Mouse (Mus musculus): ENCODE measurements around the gene Ccl9. TPM values are rescaled to one million over a fixed set of nuclear protein-coding genes. Genes with fewer than 3 reads are reported as not detected.
A peak's percentile ranks its signal among the peaks of the same experiment; 100 is the strongest.

Ccl9 gene
- total and polyA plus RNA-seq, 3 experiments = 4.3 to 13.7 (median 12.6) TPM

DNA sequence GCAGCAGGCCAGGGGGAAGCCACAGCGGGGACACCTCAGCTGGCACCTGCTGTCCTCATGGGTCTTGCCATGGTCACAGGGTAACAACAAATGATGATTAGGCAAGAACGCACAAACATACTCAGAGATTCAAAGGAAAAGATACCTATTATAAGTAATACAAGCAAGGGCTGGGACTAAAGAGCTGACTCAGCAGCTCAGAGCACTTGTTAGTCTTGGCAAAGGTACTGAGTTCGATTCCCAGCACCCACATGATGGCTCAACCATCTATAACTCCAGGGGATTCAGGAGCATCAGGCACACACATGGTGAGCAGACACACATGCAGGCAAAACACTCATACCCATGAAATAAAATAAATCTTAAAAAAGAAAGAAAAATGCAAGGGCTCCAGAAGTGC is 37.0 kb downstream of the Ccl9 start:
- no peak for DNase-seq
- Histone ChIP-seq H3K4me3 (no peak overlapping the region), H3K9ac (ENCODE audit: low read depth, low read length) (no peak overlapping the region), H3K36me3 (ENCODE audit: control insufficient read depth, insufficient read depth, low read length) (no peaks in the 10 kb centered on the region), H3K27ac (no peak overlapping the region), H3K79me2 (replicated peaks; ENCODE audit: control insufficient read depth, insufficient read depth, low read length) (no peaks in the 10 kb centered on the region), H3K27me3 (ENCODE audit: control insufficient read depth, insufficient read depth, low read length) (no peaks in the 10 kb centered on the region), H3K4me1 (ENCODE audit: control insufficient read depth, insufficient read depth, low read length) (no peaks in the 10 kb centered on the region)
- intact Hi-C loops (cut with DNase I) = no loop called here
- TF ChIP-seq POLR2A (IDR thresholded peaks at IDR 0.05; ENCODE audit: insufficient read depth, low read depth, low read length) = no peak
- no peak for TF ChIP-seq EP300 (IDR thresholded peaks at IDR 0.05; ENCODE audit: insufficient read depth, low read depth, low read length)
- TF ChIP-seq CTCF (IDR thresholded peaks at IDR 0.05) = no peak
- 85% methylated on average over 3 of the region's 3 CpGs for WGBS

DNA sequence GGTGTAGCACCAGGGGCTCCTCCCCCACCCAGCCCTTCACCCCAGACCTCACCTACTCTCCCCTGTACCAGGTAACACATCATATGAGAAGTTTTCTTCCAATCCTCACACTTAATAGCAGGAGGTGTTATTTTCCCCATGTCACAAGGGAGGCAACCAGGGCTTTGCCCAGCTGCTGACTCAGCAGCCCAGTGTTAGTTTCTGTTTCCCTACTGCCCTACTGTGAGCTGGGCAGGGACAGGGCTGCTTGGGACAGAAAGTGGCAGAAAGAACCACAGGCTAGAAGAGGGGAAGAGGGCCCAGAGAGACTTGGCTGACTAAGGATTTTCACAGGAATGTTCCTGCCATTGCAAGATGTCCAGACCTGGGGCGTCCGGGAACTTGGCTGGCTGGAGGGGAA is 37.5 kb downstream of the Ccl9 start:
- TF ChIP-seq CTCF (IDR thresholded peaks at IDR 0.05) (no peak), POLR2A (IDR thresholded peaks at IDR 0.05; ENCODE audit: insufficient read depth, low read depth, low read length) (no peak)
- H3K4me1 ChIP-seq (ENCODE audit: control insufficient read depth, insufficient read depth, low read length) = no peaks in the 10 kb centered on the region
- H3K4me3 ChIP-seq = no peak overlapping the region
- H3K36me3 ChIP-seq (ENCODE audit: control insufficient read depth, insufficient read depth, low read length) = no peaks in the 10 kb centered on the region
- no peak overlapping the region for H3K9ac ChIP-seq (ENCODE audit: low read depth, low read length)
- no peaks in the 10 kb centered on the region for H3K79me2 ChIP-seq (replicated peaks; ENCODE audit: control insufficient read depth, insufficient read depth, low read length)
- no peaks in the 10 kb centered on the region for H3K27me3 ChIP-seq (ENCODE audit: control insufficient read depth, insufficient read depth, low read length)
- intact Hi-C loops (cut with DNase I) = no loop called here
- 88% methylated on average over 2 of the region's 2 CpGs for WGBS
- no peak overlapping the region for H3K27ac ChIP-seq
- DNase-seq = peak in 1 of 2 experiments; percentile 20

DNA sequence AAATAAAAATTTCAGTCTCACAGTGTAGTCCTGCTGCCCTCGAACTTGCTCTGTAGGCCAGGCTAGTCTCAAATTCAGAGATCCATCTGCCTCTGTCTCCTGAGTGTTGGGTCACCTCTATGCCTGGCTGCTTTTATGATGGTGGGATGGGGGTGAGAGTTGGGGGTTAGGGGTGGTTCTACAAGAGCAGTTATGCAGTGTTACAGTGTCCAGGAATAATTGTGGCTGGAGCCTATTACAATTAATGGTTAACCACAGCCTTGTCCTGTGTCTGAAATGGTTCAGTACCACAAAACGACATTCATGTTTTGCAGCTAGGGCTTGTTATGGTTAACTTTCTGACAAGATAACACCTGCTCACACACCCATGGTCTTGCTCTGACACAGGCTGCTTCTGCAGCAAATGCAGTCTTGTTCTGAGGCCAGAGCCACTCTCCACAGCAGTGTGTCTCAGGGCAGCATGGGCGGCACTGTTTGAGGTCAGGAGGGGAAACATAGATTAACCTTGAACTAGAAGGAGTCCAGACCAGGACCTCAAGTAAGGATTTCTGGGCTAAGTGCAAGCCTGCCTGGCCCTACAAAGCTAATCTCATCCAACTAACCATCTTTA is 39.6 kb downstream of the Ccl9 start:
- Histone ChIP-seq H3K36me3 (ENCODE audit: control insufficient read depth, insufficient read depth, low read length) (no peaks in the 10 kb centered on the region), H3K27me3 (ENCODE audit: control insufficient read depth, insufficient read depth, low read length) (no peaks in the 10 kb centered on the region), H3K79me2 (replicated peaks; ENCODE audit: control insufficient read depth, insufficient read depth, low read length) (no peaks in the 10 kb centered on the region), H3K9ac (ENCODE audit: low read depth, low read length) (no peak overlapping the region), H3K4me3 (no peak overlapping the region), H3K27ac (no peak overlapping the region), H3K4me1 (ENCODE audit: control insufficient read depth, insufficient read depth, low read length) (peaks cover 3% of the 10 kb centered on the region)
- no peak for DNase-seq
- TF ChIP-seq POLR2A (IDR thresholded peaks at IDR 0.05; ENCODE audit: insufficient read depth, low read depth, low read length) (no peak), EP300 (IDR thresholded peaks at IDR 0.05; ENCODE audit: insufficient read depth, low read depth, low read length) (no peak), CTCF (IDR thresholded peaks at IDR 0.05) (no peak)
- WGBS = 86% methylated on average over 3 of the region's 3 CpGs
- intact Hi-C loops (cut with DNase I) = no loop called here

DNA sequence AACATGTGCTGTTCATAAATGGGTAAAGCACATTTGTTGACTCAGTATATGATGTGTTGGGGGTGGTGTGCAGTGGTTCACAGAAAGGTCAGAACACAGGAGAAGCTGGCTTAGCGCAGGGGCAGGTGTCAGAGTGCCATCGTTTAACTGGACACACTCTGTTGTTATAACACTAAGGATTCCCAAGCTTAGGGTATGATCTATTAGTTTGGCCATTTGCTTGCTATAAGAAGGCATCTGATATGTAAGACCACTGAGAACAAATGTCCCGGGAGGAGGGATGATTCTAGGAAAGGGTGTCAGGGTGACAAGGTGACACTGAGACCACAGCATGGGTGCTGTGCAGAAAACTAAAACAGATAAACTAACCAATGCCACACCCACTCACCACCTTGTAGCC is 41.6 kb downstream of the Ccl9 start:
- 83% methylated on average over 3 of the region's 3 CpGs for WGBS
- DNase-seq = no peak
- Histone ChIP-seq H3K27me3 (ENCODE audit: control insufficient read depth, insufficient read depth, low read length) (no peaks in the 10 kb centered on the region), H3K36me3 (ENCODE audit: control insufficient read depth, insufficient read depth, low read length) (no peaks in the 10 kb centered on the region), H3K4me3 (no peak overlapping the region), H3K4me1 (ENCODE audit: control insufficient read depth, insufficient read depth, low read length) (peaks cover 3% of the 10 kb centered on the region), H3K27ac (no peak overlapping the region), H3K9ac (ENCODE audit: low read depth, low read length) (no peak overlapping the region), H3K79me2 (replicated peaks; ENCODE audit: control insufficient read depth, insufficient read depth, low read length) (no peaks in the 10 kb centered on the region)
- intact Hi-C loops (cut with DNase I) = no loop called here
- TF ChIP-seq EP300 (IDR thresholded peaks at IDR 0.05; ENCODE audit: insufficient read depth, low read depth, low read length) (no peak), CTCF (IDR thresholded peaks at IDR 0.05) (no peak), POLR2A (IDR thresholded peaks at IDR 0.05; ENCODE audit: insufficient read depth, low read depth, low read length) (no peak)

DNA sequence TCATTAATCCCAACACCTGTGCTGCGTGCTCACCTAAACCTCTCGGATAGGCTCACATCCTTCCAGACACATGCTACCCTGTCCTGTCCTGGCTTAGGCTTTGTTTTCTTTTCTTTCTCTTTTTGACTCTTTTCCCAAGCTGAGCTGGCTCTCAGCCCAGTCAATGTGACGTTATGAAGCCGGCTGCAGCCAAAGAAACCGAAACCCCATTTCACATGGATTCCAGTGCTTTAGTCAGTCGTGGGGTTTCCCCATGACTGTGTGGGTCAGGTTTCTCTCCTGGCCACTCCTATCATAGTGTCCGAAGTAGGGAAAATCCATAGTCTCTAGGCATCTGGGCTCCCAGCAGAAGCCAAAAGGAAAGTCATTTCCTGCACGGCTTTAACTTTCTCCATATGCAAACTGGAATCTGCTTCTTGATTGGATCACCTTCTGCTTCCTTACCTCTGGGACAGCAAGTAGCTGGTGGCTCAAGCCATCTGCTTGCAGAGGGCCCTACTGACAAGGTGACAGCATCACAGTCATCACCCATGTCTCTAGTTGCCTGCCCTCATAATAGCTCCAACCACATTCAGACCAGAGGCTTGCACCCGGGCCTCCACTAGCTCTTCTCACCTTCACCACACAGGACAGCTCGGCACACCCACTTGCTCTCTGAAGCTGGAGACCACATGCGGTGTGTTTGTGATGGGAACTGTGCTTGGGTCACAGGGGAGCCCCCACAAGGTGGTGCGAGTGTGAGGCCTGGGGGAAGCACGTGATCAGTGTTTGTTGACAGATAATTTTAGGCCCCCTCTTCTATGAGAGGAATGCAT is 43.6 kb downstream of the Ccl9 start:
- H3K4me3 ChIP-seq = peak overlapping the region; percentile 16; the same call in 1 of the 2 replicates
- no peaks in the 10 kb centered on the region for H3K27me3 ChIP-seq (ENCODE audit: control insufficient read depth, insufficient read depth, low read length)
- no peak for TF ChIP-seq POLR2A (IDR thresholded peaks at IDR 0.05; ENCODE audit: insufficient read depth, low read depth, low read length)
- TF ChIP-seq EP300 (IDR thresholded peaks at IDR 0.05; ENCODE audit: insufficient read depth, low read depth, low read length) = no peak
- TF ChIP-seq CTCF (IDR thresholded peaks at IDR 0.05) = no peak
- no peak overlapping the region for H3K9ac ChIP-seq (ENCODE audit: low read depth, low read length)
- H3K79me2 ChIP-seq (replicated peaks; ENCODE audit: control insufficient read depth, insufficient read depth, low read length) = no peaks in the 10 kb centered on the region
- DNase-seq = peak; percentile 80 to 81
- H3K27ac ChIP-seq = no peak overlapping the region
- intact Hi-C loops (cut with DNase I) = no loop called here
- no peaks in the 10 kb centered on the region for H3K36me3 ChIP-seq (ENCODE audit: control insufficient read depth, insufficient read depth, low read length)
- WGBS = 42% methylated on average over 13 of the region's 13 CpGs
- peaks cover 3% of the 10 kb centered on the region for H3K4me1 ChIP-seq (ENCODE audit: control insufficient read depth, insufficient read depth, low read length)

DNA sequence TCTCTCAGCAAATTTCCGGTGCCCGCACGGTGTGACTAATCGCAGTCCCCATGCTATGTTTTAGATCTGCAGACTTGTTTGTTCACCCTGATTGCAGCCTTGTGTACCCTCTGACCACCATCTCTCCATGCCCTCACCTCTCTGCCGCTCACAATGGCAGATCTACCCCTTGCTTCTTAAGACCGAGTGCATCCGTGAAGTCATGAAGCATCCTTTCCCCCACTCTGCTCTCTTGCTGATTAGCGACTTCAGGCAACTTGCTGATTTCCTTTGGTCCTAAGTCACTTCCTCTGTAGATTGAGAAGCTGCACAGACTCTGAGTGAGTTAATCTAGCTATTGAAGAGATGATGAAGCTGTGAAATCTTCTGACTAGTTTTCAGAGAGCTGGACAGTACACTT is 44.3 kb downstream of the Ccl9 start:
- 47% methylated on average over 8 of the region's 8 CpGs for WGBS
- H3K4me1 ChIP-seq (ENCODE audit: control insufficient read depth, insufficient read depth, low read length) = peaks cover 3% of the 10 kb centered on the region
- no peak for TF ChIP-seq CTCF (IDR thresholded peaks at IDR 0.05)
- TF ChIP-seq EP300 (IDR thresholded peaks at IDR 0.05; ENCODE audit: insufficient read depth, low read depth, low read length) = no peak
- no peak for TF ChIP-seq POLR2A (IDR thresholded peaks at IDR 0.05; ENCODE audit: insufficient read depth, low read depth, low read length)
- H3K79me2 ChIP-seq (replicated peaks; ENCODE audit: control insufficient read depth, insufficient read depth, low read length) = no peaks in the 10 kb centered on the region
- no peak for DNase-seq
- intact Hi-C loops (cut with DNase I) = no loop called here
- no peaks in the 10 kb centered on the region for H3K27me3 ChIP-seq (ENCODE audit: control insufficient read depth, insufficient read depth, low read length)
- peak overlapping the region; percentile 16; the same call in 1 of the 2 replicates for H3K4me3 ChIP-seq
- no peak overlapping the region for H3K27ac ChIP-seq
- no peak overlapping the region for H3K9ac ChIP-seq (ENCODE audit: low read depth, low read length)
- no peaks in the 10 kb centered on the region for H3K36me3 ChIP-seq (ENCODE audit: control insufficient read depth, insufficient read depth, low read length)
